Mouse (Mus musculus): ENCODE measurements at regions not wholly inside any gene's neighbourhood (a gene's known extent, or its start where the extent isn't known, plus 50 kb on each side); places are given as distances from the start of the nearest gene placed in this dataset.

DNA sequence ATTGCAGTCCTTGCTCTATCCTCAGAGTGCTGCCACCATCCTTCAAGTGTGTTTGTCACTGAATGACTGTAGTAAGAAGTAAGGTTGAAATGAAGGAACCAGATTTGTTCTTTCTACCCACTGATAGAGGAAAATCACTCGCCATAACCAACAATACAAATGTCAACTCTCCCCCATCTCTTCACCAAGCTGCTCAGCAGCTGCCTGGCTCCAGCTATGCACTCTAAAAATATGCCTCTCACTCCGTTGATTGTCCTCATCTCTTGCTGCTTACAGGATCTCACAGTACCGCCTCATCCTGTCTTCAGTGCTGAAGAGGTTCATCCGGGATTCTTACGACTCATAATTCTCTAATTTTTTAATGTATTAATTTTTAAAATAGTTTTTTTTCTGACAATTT, 63.2 kb upstream of the Itprid2 start:
- Histone ChIP-seq H3K4me3 (ENCODE audit: insufficient read depth in 1 of 2, low read depth in 1 of 2, low read length in 2 of 2, poor library complexity in 1 of 2, severe bottlenecking in 1 of 2) (no peak overlapping the region), H3K27ac (ENCODE audit: insufficient read depth, low read depth, low read length, poor library complexity, severe bottlenecking) (no peak overlapping the region), H3K9ac (ENCODE audit: insufficient read depth, low read depth, low read length, poor library complexity, severe bottlenecking) (no peak overlapping the region), H3K4me1 (ENCODE audit: control insufficient read depth in 2 of 2, insufficient read depth in 2 of 2, low read length in 2 of 2, poor library complexity in 1 of 2) (peaks cover under 1 to 6% of the 10 kb centered on the region in 2 experiments; a peak in 3 of 4 replicates), H3K36me3 (ENCODE audit: control insufficient read depth, insufficient read depth, low read length, poor library complexity, severe bottlenecking) (no peaks in the 10 kb centered on the region), H3K9me3 (ENCODE audit: control insufficient read depth, insufficient read depth, low read depth, low read length) (no peaks in the 10 kb centered on the region)
- in situ Hi-C loops (cut with MboI; ENCODE audit: low sequenced_read_pairs in 2 of 2, unreplicated experiment in 2 of 2) = no loop called here
- no peak for DNase-seq (ENCODE audit: low read depth, low spot score)
- no peak for TF ChIP-seq HCFC1 (IDR thresholded peaks at IDR 0.05; ENCODE audit: borderline replicate concordance, insufficient read depth, low read length)
- TF ChIP-seq CHD2 (IDR thresholded peaks at IDR 0.05; ENCODE audit: low read depth, low read length) = no peak
- TF ChIP-seq MAFK (IDR thresholded peaks at IDR 0.05; ENCODE audit: insufficient read depth, low read depth, low read length) = no peak
- TF ChIP-seq ZC3H11A (IDR thresholded peaks at IDR 0.05; ENCODE audit: borderline replicate concordance, low read depth, low read length) = no peak
- TF ChIP-seq ZNF384 (IDR thresholded peaks at IDR 0.05; ENCODE audit: low read depth, low read length) = no peak

DNA sequence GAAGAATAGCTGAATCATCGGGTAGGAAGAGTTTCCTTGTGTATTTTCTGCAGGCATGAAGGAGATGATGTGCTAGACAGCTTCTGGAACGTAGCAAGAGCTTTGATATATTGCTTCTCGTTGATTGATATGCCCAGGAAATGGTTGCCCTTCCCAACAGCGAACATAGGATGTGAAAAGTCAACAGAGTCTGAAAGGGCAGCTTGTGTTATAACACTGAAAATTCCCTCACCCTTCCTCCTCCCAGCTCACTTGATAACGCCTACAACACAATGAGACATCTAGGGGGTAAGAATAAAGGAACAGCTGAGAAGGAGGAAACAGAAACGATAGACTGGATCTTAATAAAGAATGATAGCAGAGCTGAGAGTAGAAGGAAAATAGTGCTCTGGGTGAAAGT, 60.1 kb upstream of the Itprid2 start:
- no peak overlapping the region for H3K27ac ChIP-seq (ENCODE audit: insufficient read depth, low read depth, low read length, poor library complexity, severe bottlenecking)
- no peaks in the 10 kb centered on the region for H3K9me3 ChIP-seq (ENCODE audit: control insufficient read depth, insufficient read depth, low read depth, low read length)
- H3K4me3 ChIP-seq (ENCODE audit: insufficient read depth in 1 of 2, low read depth in 1 of 2, low read length in 2 of 2, poor library complexity in 1 of 2, severe bottlenecking in 1 of 2) = no peak overlapping the region
- H3K9ac ChIP-seq (ENCODE audit: insufficient read depth, low read depth, low read length, poor library complexity, severe bottlenecking) = no peak overlapping the region
- in situ Hi-C loops (cut with MboI; ENCODE audit: low sequenced_read_pairs in 2 of 2, unreplicated experiment in 2 of 2) = no loop called here
- TF ChIP-seq CHD2 (IDR thresholded peaks at IDR 0.05; ENCODE audit: low read depth, low read length) (no peak), MAFK (IDR thresholded peaks at IDR 0.05; ENCODE audit: insufficient read depth, low read depth, low read length) (no peak), ZNF384 (IDR thresholded peaks at IDR 0.05; ENCODE audit: low read depth, low read length) (no peak), HCFC1 (IDR thresholded peaks at IDR 0.05; ENCODE audit: borderline replicate concordance, insufficient read depth, low read length) (no peak), ZC3H11A (IDR thresholded peaks at IDR 0.05; ENCODE audit: borderline replicate concordance, low read depth, low read length) (no peak)
- no peaks in the 10 kb centered on the region for H3K36me3 ChIP-seq (ENCODE audit: control insufficient read depth, insufficient read depth, low read length, poor library complexity, severe bottlenecking)
- H3K4me1 ChIP-seq (ENCODE audit: control insufficient read depth in 2 of 2, insufficient read depth in 2 of 2, low read length in 2 of 2, poor library complexity in 1 of 2) = no peaks in the 10 kb centered on the region
- no peak for DNase-seq (ENCODE audit: low read depth, low spot score)

DNA sequence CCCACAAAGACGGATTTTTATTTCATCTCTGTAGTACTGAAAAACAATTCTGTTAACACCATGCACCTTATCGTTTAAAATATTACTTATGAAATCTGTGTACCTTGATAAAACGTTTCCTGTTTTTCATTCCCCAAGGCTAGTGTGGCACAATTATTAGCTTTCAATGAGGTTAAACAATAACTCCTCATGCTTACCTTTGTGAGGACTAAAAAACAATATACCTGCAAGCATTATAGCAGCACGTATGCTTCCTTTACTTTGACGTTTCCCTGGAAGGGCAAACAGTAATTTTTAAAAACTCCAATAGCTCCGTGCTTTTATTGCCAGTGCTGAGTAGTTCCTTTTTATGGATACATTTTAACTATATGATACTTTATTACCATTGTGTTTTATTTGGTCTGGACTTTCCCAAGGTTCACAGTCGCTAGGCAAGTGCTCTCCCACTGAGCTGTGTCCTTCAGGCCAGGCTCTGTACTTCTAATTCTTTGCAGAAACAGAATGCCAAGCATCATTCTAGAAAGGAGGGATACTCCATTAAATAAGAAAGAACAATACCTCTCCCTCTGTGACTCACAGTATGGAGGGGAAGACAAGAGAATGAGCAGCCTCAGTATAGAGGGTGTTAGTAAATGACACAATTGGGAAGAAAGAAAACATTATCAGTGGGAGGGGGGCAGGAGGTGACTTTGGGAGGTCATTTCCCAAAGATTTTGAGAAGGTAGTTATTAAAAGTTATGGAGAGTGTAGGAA, 50.0 kb upstream of the Itprid2 start:
- DNase-seq (ENCODE audit: low read depth, low spot score) = no peak
- in situ Hi-C loops (cut with MboI; ENCODE audit: low sequenced_read_pairs in 2 of 2, unreplicated experiment in 2 of 2) = no loop called here
- H3K27ac ChIP-seq (ENCODE audit: insufficient read depth, low read depth, low read length, poor library complexity, severe bottlenecking) = no peak overlapping the region
- no peaks in the 10 kb centered on the region for H3K36me3 ChIP-seq (ENCODE audit: control insufficient read depth, insufficient read depth, low read length, poor library complexity, severe bottlenecking)
- H3K9ac ChIP-seq (ENCODE audit: insufficient read depth, low read depth, low read length, poor library complexity, severe bottlenecking) = no peak overlapping the region
- H3K9me3 ChIP-seq (ENCODE audit: control insufficient read depth, insufficient read depth, low read depth, low read length) = no peaks in the 10 kb centered on the region
- H3K4me1 ChIP-seq (ENCODE audit: control insufficient read depth in 2 of 2, insufficient read depth in 2 of 2, low read length in 2 of 2, poor library complexity in 1 of 2) = no peaks in the 10 kb centered on the region
- no peak overlapping the region for H3K4me3 ChIP-seq (ENCODE audit: insufficient read depth in 1 of 2, low read depth in 1 of 2, low read length in 2 of 2, poor library complexity in 1 of 2, severe bottlenecking in 1 of 2)
- TF ChIP-seq MAFK (IDR thresholded peaks at IDR 0.05; ENCODE audit: insufficient read depth, low read depth, low read length) (no peak), ZC3H11A (IDR thresholded peaks at IDR 0.05; ENCODE audit: borderline replicate concordance, low read depth, low read length) (no peak), HCFC1 (IDR thresholded peaks at IDR 0.05; ENCODE audit: borderline replicate concordance, insufficient read depth, low read length) (no peak), ZNF384 (IDR thresholded peaks at IDR 0.05; ENCODE audit: low read depth, low read length) (no peak), CHD2 (IDR thresholded peaks at IDR 0.05; ENCODE audit: low read depth, low read length) (no peak)

All from ES-E14 (cell line).